Mouse (Mus musculus): ENCODE measurements around the gene Sgcd. TPM values are rescaled to one million over a fixed set of nuclear protein-coding genes. Genes with fewer than 3 reads are reported as not detected.
A peak's percentile ranks its signal among the peaks of the same experiment; 100 is the strongest.

Sgcd gene
- 45.4 and 52.2 TPM in 2 replicates for polyA plus RNA-seq (2011; ENCODE audit: insufficient read length, low read depth, missing spikeins)

- no peaks in the 10 kb centered on the region for H3K4me1 ChIP-seq (ENCODE audit: control insufficient read depth, insufficient read depth, low read length)
- H3K4me3 ChIP-seq (ENCODE audit: insufficient read depth, low read length), result peak within 1 kb of the TSS; percentile 60
- TF ChIP-seq CTCF (IDR thresholded peaks at IDR 0.05; ENCODE audit: borderline replicate concordance, insufficient read depth, low read length), result no peak
- no peak for TF ChIP-seq POLR2A (IDR thresholded peaks at IDR 0.05; ENCODE audit: low read depth, low read length)
- no peak within 1 kb of the TSS for H3K27ac ChIP-seq (ENCODE audit: insufficient read depth, low read length)
Observed at GRCm38 (mm10) chr11:47988697-47989533, at the start of gene Sgcd. Sgcd (minus strand) TSS chr11:47988969.

DNA sequence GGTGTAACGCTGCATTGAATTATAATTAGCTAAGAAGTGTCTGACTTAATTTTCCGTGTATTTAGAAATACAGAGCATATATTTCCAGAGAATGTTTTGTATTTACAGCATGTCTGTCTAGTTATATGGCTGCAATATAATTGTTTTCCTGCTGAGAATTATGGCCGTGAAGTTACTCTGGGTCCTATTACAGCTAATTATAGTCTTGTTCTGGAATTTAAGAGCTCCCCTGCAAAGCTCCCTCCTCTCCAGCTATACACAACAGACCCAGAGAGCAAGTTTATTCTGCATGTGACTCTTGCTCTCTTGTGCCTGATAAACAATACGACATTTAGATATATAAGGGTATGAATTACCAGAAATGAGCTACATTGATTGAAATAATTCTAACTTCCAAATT lies 49.3 kb upstream of the Sgcd start:
- Histone ChIP-seq H3K4me3 (ENCODE audit: insufficient read depth, low read length) (no peak overlapping the region), H3K27ac (ENCODE audit: insufficient read depth, low read length) (no peak overlapping the region), H3K4me1 (ENCODE audit: control insufficient read depth, insufficient read depth, low read length) (no peaks in the 10 kb centered on the region)
- no peak for TF ChIP-seq CTCF (IDR thresholded peaks at IDR 0.05; ENCODE audit: borderline replicate concordance, insufficient read depth, low read length)
- TF ChIP-seq POLR2A (IDR thresholded peaks at IDR 0.05; ENCODE audit: low read depth, low read length), result no peak

- Histone ChIP-seq H3K4me1 (ENCODE audit: control insufficient read depth, insufficient read depth, low read length) (no peaks in the 10 kb centered on the region), H3K27ac (ENCODE audit: insufficient read depth, low read length) (no peak overlapping the region), H3K4me3 (ENCODE audit: insufficient read depth, low read length) (no peak overlapping the region)
- TF ChIP-seq POLR2A (IDR thresholded peaks at IDR 0.05; ENCODE audit: low read depth, low read length) (no peak), CTCF (IDR thresholded peaks at IDR 0.05; ENCODE audit: borderline replicate concordance, insufficient read depth, low read length) (no peak)
Observed at GRCm38 (mm10) chr11:48012836-48013235, 24.1 kb upstream of the Sgcd start.

DNA sequence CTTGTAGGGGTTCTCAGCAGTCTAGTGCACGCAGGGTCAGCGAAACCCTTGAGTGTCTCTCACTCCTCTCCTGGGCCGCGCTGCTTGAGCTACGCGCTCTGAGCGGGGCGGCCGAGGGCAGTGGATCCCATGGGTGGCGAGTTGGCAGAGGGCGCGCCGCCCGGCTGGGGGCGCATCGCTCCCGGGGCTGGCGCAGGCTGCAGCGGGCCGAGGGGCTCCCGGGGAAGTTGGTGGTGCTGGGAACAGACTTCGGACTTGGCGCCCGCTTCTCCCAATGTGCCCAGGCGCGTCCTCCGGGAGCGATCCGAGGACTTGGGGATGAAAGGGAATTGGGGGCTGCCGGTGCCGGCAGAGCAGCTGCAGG lies 454 bp downstream of the Sgcd start:
- TF ChIP-seq CTCF (IDR thresholded peaks at IDR 0.05; ENCODE audit: borderline replicate concordance, insufficient read depth, low read length) (no peak), POLR2A (IDR thresholded peaks at IDR 0.05; ENCODE audit: low read depth, low read length) (no peak)
- H3K4me3 ChIP-seq (ENCODE audit: insufficient read depth, low read length), result peak overlapping the region; percentile 60
- H3K27ac ChIP-seq (ENCODE audit: insufficient read depth, low read length), result no peak overlapping the region
- no peaks in the 10 kb centered on the region for H3K4me1 ChIP-seq (ENCODE audit: control insufficient read depth, insufficient read depth, low read length)

DNA sequence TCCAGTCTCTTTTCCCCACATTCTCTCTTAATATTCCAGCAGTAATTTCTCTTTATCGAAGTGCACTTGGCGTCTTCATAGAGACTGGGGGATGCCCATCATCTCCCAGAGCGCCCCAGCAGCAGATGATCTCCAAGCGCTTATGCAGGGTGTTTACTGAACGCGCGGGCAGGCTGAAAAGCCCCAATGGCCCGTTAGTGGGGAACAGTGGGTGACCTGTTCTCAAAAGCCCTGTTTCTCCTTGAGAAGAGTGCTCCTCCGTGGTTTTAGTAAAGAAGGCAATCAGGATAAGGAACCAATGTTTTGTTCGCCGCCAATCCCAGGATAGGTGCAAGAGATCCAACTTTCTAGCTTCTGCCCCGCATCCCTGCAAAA lies 889 bp downstream of the Sgcd start:
- TF ChIP-seq POLR2A (IDR thresholded peaks at IDR 0.05; ENCODE audit: low read depth, low read length) (no peak), CTCF (IDR thresholded peaks at IDR 0.05; ENCODE audit: borderline replicate concordance, insufficient read depth, low read length) (no peak)
- H3K27ac ChIP-seq (ENCODE audit: insufficient read depth, low read length), result no peak overlapping the region
- H3K4me3 ChIP-seq (ENCODE audit: insufficient read depth, low read length), result peak overlapping the region; percentile 60
- no peaks in the 10 kb centered on the region for H3K4me1 ChIP-seq (ENCODE audit: control insufficient read depth, insufficient read depth, low read length)

DNA sequence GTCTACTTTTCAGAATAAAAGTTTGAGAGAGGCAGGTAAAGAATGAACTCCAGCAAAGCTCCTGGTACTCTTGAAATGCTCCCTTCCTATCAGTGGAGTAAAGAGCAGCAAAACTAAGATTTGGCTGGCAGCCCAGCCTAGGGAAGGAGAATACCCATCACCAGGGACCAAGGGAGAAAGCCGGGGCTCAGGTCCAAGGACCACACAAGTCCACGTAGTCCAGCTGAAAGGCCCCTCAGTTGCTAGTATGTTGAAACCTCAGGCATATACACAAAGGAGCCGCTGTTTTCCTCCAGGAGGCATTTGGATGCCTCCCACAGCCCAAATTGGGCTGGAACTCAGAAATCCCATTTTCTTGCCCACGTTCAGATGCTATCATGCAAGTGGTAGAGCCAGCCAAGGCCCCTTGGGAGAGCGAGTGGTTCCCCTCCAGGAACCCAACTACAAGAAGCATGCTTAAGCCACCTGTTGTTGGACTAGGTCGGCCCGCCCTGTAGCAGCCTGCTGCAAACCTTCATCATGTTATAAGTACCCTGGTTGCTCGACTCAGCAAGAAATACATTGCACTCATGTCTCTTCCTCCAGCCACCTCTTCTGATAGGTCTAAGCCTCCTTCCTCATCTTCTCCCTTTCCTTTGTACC lies 1.4 kb downstream of the Sgcd start:
- TF ChIP-seq POLR2A (IDR thresholded peaks at IDR 0.05; ENCODE audit: low read depth, low read length) (no peak), CTCF (IDR thresholded peaks at IDR 0.05; ENCODE audit: borderline replicate concordance, insufficient read depth, low read length) (no peak)
- H3K4me1 ChIP-seq (ENCODE audit: control insufficient read depth, insufficient read depth, low read length), result no peaks in the 10 kb centered on the region
- no peak overlapping the region for H3K27ac ChIP-seq (ENCODE audit: insufficient read depth, low read length)
- no peak overlapping the region for H3K4me3 ChIP-seq (ENCODE audit: insufficient read depth, low read length)

DNA sequence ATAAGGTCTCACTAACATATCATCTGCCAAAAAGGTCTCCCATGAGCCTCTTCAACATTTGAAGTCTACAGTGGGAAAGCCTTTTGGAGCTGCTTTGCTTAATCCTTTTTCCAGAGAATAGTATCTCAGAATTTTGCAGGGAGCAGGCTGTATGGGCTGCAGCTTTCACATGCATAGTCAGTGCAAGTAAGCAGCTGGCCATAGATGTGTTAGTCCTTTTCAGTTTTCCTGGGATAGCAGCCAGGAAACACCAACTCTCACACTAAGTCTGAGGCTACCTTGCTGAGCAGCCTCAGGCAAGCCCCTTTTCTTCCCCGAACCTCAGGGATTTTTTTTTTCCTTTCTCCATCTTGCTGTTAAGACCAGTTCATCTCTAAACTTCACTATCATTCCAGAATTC lies 6.6 kb downstream of the Sgcd start:
- no peak overlapping the region for H3K4me3 ChIP-seq (ENCODE audit: insufficient read depth, low read length)
- H3K4me1 ChIP-seq (ENCODE audit: control insufficient read depth, insufficient read depth, low read length), result no peaks in the 10 kb centered on the region
- no peak overlapping the region for H3K27ac ChIP-seq (ENCODE audit: insufficient read depth, low read length)
- TF ChIP-seq CTCF (IDR thresholded peaks at IDR 0.05; ENCODE audit: borderline replicate concordance, insufficient read depth, low read length) (no peak), POLR2A (IDR thresholded peaks at IDR 0.05; ENCODE audit: low read depth, low read length) (no peak)

- no peak overlapping the region for H3K27ac ChIP-seq (ENCODE audit: insufficient read depth, low read length)
Observed at GRCm38 (mm10) chr11:47981108-47981507, 7.7 kb downstream of the Sgcd start.

GRCm38 (mm10) chr11:47953291-47953690 lies 35.5 kb downstream of the Sgcd start:
- no peaks in the 10 kb centered on the region for H3K4me1 ChIP-seq (ENCODE audit: control insufficient read depth, insufficient read depth, low read length)
- TF ChIP-seq POLR2A (IDR thresholded peaks at IDR 0.05; ENCODE audit: low read depth, low read length) (no peak), CTCF (IDR thresholded peaks at IDR 0.05; ENCODE audit: borderline replicate concordance, insufficient read depth, low read length) (no peak)
- no peak overlapping the region for H3K27ac ChIP-seq (ENCODE audit: insufficient read depth, low read length)
- no peak overlapping the region for H3K4me3 ChIP-seq (ENCODE audit: insufficient read depth, low read length)

More at GRCm38 (mm10) chr11:47981108-47981507, 7.7 kb downstream of the Sgcd start:
- H3K4me1 ChIP-seq (ENCODE audit: control insufficient read depth, insufficient read depth, low read length), result no peaks in the 10 kb centered on the region
- no peak for TF ChIP-seq CTCF (IDR thresholded peaks at IDR 0.05; ENCODE audit: borderline replicate concordance, insufficient read depth, low read length)
- no peak overlapping the region for H3K4me3 ChIP-seq (ENCODE audit: insufficient read depth, low read length)

GRCm38 (mm10) chr11:47952366-47952765 lies 36.4 kb downstream of the Sgcd start:
- Histone ChIP-seq H3K4me1 (ENCODE audit: control insufficient read depth, insufficient read depth, low read length) (no peaks in the 10 kb centered on the region), H3K27ac (ENCODE audit: insufficient read depth, low read length) (no peak overlapping the region), H3K4me3 (ENCODE audit: insufficient read depth, low read length) (no peak overlapping the region)
- no peak for TF ChIP-seq CTCF (IDR thresholded peaks at IDR 0.05; ENCODE audit: borderline replicate concordance, insufficient read depth, low read length)
- TF ChIP-seq POLR2A (IDR thresholded peaks at IDR 0.05; ENCODE audit: low read depth, low read length), result no peak
